In genomic region chr16:4667190-4667808, GRCm38 (mm10) we compare ENCODE assay signal across 9 mouse cellular contexts. TPM values are rescaled to one million over a fixed set of nuclear protein-coding genes. Genes with fewer than 3 reads are reported as not detected.
DNase-seq lines count a peak whose midpoint lies in the region; ATAC-seq and TF ChIP-seq lines count a peak whose summit lies in the region.
"Had no signal": no experiment of that assay in that cellular context is flagged by ENCODE, and none has a peak within 500 bp of the region (broad histone marks: within the 10 kb centered on the region; RNA-seq: fewer than 3 reads in every experiment).

No protein-coding gene starts in this region.

- no peak overlapping the region for H3K9ac ChIP-seq in heart, embryonic 15.5 days
- H3K9ac ChIP-seq in liver, embryonic 11.5 days (ENCODE audit: low read depth, low read length), result no peak overlapping the region

- H3K9me3 ChIP-seq in heart, embryonic 15.5 days (replicated peaks), result no peaks in the 10 kb centered on the region
- no peaks in the 10 kb centered on the region for H3K9me3 ChIP-seq in liver, embryonic 11.5 days (ENCODE audit: control insufficient read depth, low read length)

- peak; percentile 99 for TF ChIP-seq CTCF in brain, embryonic 14.5 days (IDR thresholded peaks at IDR 0.05; ENCODE audit: borderline replicate concordance, extremely low read depth, insufficient read depth, insufficient read length)

- no peak overlapping the region for H3K27ac ChIP-seq in heart, embryonic 15.5 days
- no peak overlapping the region for H3K27ac ChIP-seq in liver, embryonic 11.5 days (ENCODE audit: low read depth, low read length)

- 0 out of 2 replicates have a peak, but pooled peaks cover 3% of the 10 kb centered on the region for H3K4me1 ChIP-seq in heart, embryonic 15.5 days (replicated peaks)
- H3K4me1 ChIP-seq in liver, embryonic 11.5 days (replicated peaks; ENCODE audit: control insufficient read depth, insufficient read depth, low read length), result no peaks in the 10 kb centered on the region

- H3K27me3 ChIP-seq in heart, embryonic 15.5 days, result no peaks in the 10 kb centered on the region
- no peaks in the 10 kb centered on the region for H3K27me3 ChIP-seq in liver, embryonic 11.5 days (replicated peaks; ENCODE audit: control insufficient read depth, insufficient read depth, low read length)
- H3K27me3 ChIP-seq in splenic B cell, adult 2 months (ENCODE audit: control insufficient read depth, insufficient read depth, low read length, poor library complexity, severe bottlenecking), result no peaks in the 10 kb centered on the region

- no peak for TF ChIP-seq POLR2A in brain, embryonic 14.5 days (IDR thresholded peaks at IDR 0.05; ENCODE audit: borderline replicate concordance, extremely low read depth, insufficient read depth, insufficient read length, poor library complexity, severe bottlenecking)

- peaks cover 20% of the 10 kb centered on the region; the same call in 1 of the 2 replicates for H3K36me3 ChIP-seq in heart, embryonic 15.5 days
- H3K36me3 ChIP-seq in liver, embryonic 11.5 days (ENCODE audit: control insufficient read depth, insufficient read depth, low read length), result peaks cover 15% of the 10 kb centered on the region
- peaks cover 15% of the 10 kb centered on the region for H3K36me3 ChIP-seq in splenic B cell, adult 2 months (ENCODE audit: control insufficient read depth, insufficient read depth, low read length, poor library complexity, severe bottlenecking)

- H3K4me3 ChIP-seq in heart, embryonic 15.5 days, result no peak overlapping the region
- H3K4me3 ChIP-seq in liver, embryonic 11.5 days (ENCODE audit: low read depth, low read length), result no peak overlapping the region
- H3K4me3 ChIP-seq: erythroblast, embryonic 14.5 days had no signal

- peak; percentile 92 for ATAC-seq in erythroblast, adult 5-6 weeks (replicated peaks; ENCODE audit: low FRiP score, poor library complexity, severe bottlenecking)
- peak; percentile 64 for ATAC-seq in heart, embryonic 15.5 days (replicated peaks; ENCODE audit: insufficient number of reproducible peaks, insufficient read depth, low FRiP score, low read depth)
- ATAC-seq in liver, embryonic 11.5 days (replicated peaks; ENCODE audit: low FRiP score), result peak; percentile 78

- no peak overlapping the region for H3K4me2 ChIP-seq in heart, embryonic 15.5 days
- H3K4me2 ChIP-seq in liver, embryonic 11.5 days, result no peak overlapping the region

- 24% methylated on average over 3 of the region's 3 CpGs for WGBS in heart, embryonic 15.5 days
- 39% methylated on average over 3 of the region's 3 CpGs for WGBS in liver, embryonic 11.5 days

- DNase-seq in CD4-positive, CD25-positive, alpha-beta regulatory T cell, adult 2 months (ENCODE audit: low read depth, low spot score), result peak; percentile 89
- peak; percentile 92 for DNase-seq in brain, embryonic 14.5 days (ENCODE audit: low read depth)
- peak; percentile 95 for DNase-seq in kidney, postnatal 10 days
- peak; percentile 63 for DNase-seq in liver, embryonic 11.5 days (ENCODE audit: low spot score)
- DNase-seq in natural killer cell, adult 2 months (ENCODE audit: low spot score in 2 of 2), result peak; percentile 68 to 83
- DNase-seq in splenic B cell, adult 2 months (ENCODE audit: low read depth, low spot score), result peak; percentile 91

RNA-seq across cellular contexts. Expression of gene Coro7, which starts 12.3 kb away (rescaled TPM):
- polyA plus RNA-seq in brain, embryonic 14.5 days (2012; rRNA removed), result 64.0 and 68.8 TPM in 2 replicates
- total RNA-seq in erythroblast, adult 5-6 weeks (2015; ENCODE audit: low replicate concordance), result 14.6 and 24.2 TPM in 2 replicates
- 5.3 and 9.6 TPM in 2 replicates for total RNA-seq in erythroblast, adult 5-6 weeks (2017; ENCODE audit: low replicate concordance)
- 11.2 and 15.8 TPM in 2 replicates for polyA plus RNA-seq in heart, embryonic 15.5 days (2015; fragmentation: Nextera tagmentation; extraction: Ambion mirVana)
- 17.4 and 18.7 TPM in 2 replicates for polyA plus RNA-seq in liver, embryonic 11.5 days (2014; fragmentation: Nextera tagmentation; extraction: Ambion mirVana)

RNA-seq across cellular contexts. Expression of gene Dnaja3, which starts 27.5 kb away (rescaled TPM):
- 23.5 and 28.7 TPM in 2 replicates for polyA plus RNA-seq in brain, embryonic 14.5 days (2012; rRNA removed)
- total RNA-seq in erythroblast, adult 5-6 weeks (2015; ENCODE audit: low replicate concordance), result 4.8 and 6.9 TPM in 2 replicates
- 9.5 and 10.9 TPM in 2 replicates for total RNA-seq in erythroblast, adult 5-6 weeks (2017; ENCODE audit: low replicate concordance)
- 78.3 and 79.6 TPM in 2 replicates for polyA plus RNA-seq in heart, embryonic 15.5 days (2015; fragmentation: Nextera tagmentation; extraction: Ambion mirVana)
- 104 and 111 TPM in 2 replicates for polyA plus RNA-seq in liver, embryonic 11.5 days (2014; fragmentation: Nextera tagmentation; extraction: Ambion mirVana)

RNA-seq across cellular contexts. Expression of gene Vasn, which starts 27.6 kb away (rescaled TPM):
- 6.9 and 9.9 TPM in 2 replicates for polyA plus RNA-seq in brain, embryonic 14.5 days (2012; rRNA removed)
- not detected in 2 replicates for total RNA-seq in erythroblast, adult 5-6 weeks (2015; ENCODE audit: low replicate concordance)
- total RNA-seq in erythroblast, adult 5-6 weeks (2017; ENCODE audit: low replicate concordance), result not detected in 2 replicates
- 14.7 and 20.7 TPM in 2 replicates for polyA plus RNA-seq in heart, embryonic 15.5 days (2015; fragmentation: Nextera tagmentation; extraction: Ambion mirVana)
- polyA plus RNA-seq in liver, embryonic 11.5 days (2014; fragmentation: Nextera tagmentation; extraction: Ambion mirVana), result 9.3 and 9.4 TPM in 2 replicates

RNA-seq across cellular contexts. Expression of gene Pam16, which starts 42.5 kb away (rescaled TPM):
- polyA plus RNA-seq in brain, embryonic 14.5 days (2012; rRNA removed), result 121 and 169 TPM in 2 replicates
- total RNA-seq in erythroblast, adult 5-6 weeks (2015; ENCODE audit: low replicate concordance), result 3.3 and 10.6 TPM in 2 replicates
- total RNA-seq in erythroblast, adult 5-6 weeks (2017; ENCODE audit: low replicate concordance), result 7.9 and 11.6 TPM in 2 replicates
- 118 and 125 TPM in 2 replicates for polyA plus RNA-seq in heart, embryonic 15.5 days (2015; fragmentation: Nextera tagmentation; extraction: Ambion mirVana)
- polyA plus RNA-seq in liver, embryonic 11.5 days (2014; fragmentation: Nextera tagmentation; extraction: Ambion mirVana), result 110 and 116 TPM in 2 replicates

RNA-seq across cellular contexts. Expression of gene Nmral1, which starts 51.9 kb away (rescaled TPM):
- 70.6 and 105 TPM in 2 replicates for polyA plus RNA-seq in brain, embryonic 14.5 days (2012; rRNA removed)
- 4.6 and 14.4 TPM in 2 replicates for total RNA-seq in erythroblast, adult 5-6 weeks (2015; ENCODE audit: low replicate concordance)
- 10.6 and 16.4 TPM in 2 replicates for total RNA-seq in erythroblast, adult 5-6 weeks (2017; ENCODE audit: low replicate concordance)
- polyA plus RNA-seq in heart, embryonic 15.5 days (2015; fragmentation: Nextera tagmentation; extraction: Ambion mirVana), result 25.2 and 34.3 TPM in 2 replicates
- polyA plus RNA-seq in liver, embryonic 11.5 days (2014; fragmentation: Nextera tagmentation; extraction: Ambion mirVana), result 85.6 and 92.2 TPM in 2 replicates
